Mouse (Mus musculus) embryo, embryonic 11.5 days (tissue): ENCODE data around the gene Olfr746.

Experiments used
- DNase-seq: peaks from one replicate; pipeline ENCODE4 v3.0.0-alpha.2; 2012; ENCODE audit warnings: low read depth, low spot score

The Olfr746 gene

GRCm38 (mm10) chr14:50646783-50647182 lies at the start of gene Olfr746:
Gene Olfr746, plus strand, starts transcription at chr14:50647083.
- no peak for DNase-seq

- DNase-seq: no peak
These were observed 32.3 kb upstream of the Olfr746 start, which contains the start of gene Olfr744 for GRCm38 (mm10) chr14:50614579-50614978. Gene Olfr744, plus strand, starts transcription at chr14:50614879.

- no peak for DNase-seq
These were observed 7.8 kb upstream of the Olfr746 start, which contains the start of gene Olfr745 for GRCm38 (mm10) chr14:50639088-50639487. Gene Olfr745, plus strand, starts transcription at chr14:50639388.

- DNase-seq: no peak
These were observed 46.2 kb downstream of the Olfr746 start, which contains the start of gene Olfr747 for GRCm38 (mm10) chr14:50693106-50693505. Gene Olfr747, minus strand, starts transcription at chr14:50693206.
